Mouse (Mus musculus) CH12.LX (cell line): ENCODE results near the gene Alyref. TPM values are rescaled to one million over a fixed set of nuclear protein-coding genes. Genes with fewer than 3 reads are reported as not detected.

ENCODE experiments used
- DNase-seq: peaks from one replicate; pipeline ENCODE4 v3.0.0-alpha.2; 2013; ENCODE audit errors: extremely low read depth
- H3K27ac ChIP-seq: 2 replicates; pipeline ENCODE4 v1.5.1; 2012; ENCODE audit warnings: low read depth, mild to moderate bottlenecking, control low read depth, moderate library complexity; ENCODE audit not compliant: insufficient read depth
- H3K27me3 ChIP-seq: replicated peaks from 2 replicates; pipeline ENCODE3; 2012; ENCODE audit warnings: inconsistent platforms
- H3K36me3 ChIP-seq, 2 experiments: replicated peaks in 1 of 2; 2 replicates each; pipeline versions ENCODE3 to v1.6.1; 2012; ENCODE audit warnings: inconsistent platforms in 1 of 2, low read length in 1 of 2, mild to moderate bottlenecking in 1 of 2, mixed read lengths in 1 of 2, moderate library complexity in 1 of 2; ENCODE audit not compliant: control insufficient read depth in 1 of 2, insufficient read depth in 1 of 2
- H3K4me1 ChIP-seq, 2 experiments: 2 replicates each; pipeline ENCODE4 v1.6.1; 2012; ENCODE audit warnings: inconsistent platforms in 1 of 2, moderate library complexity in 1 of 2; ENCODE audit not compliant: insufficient read depth in 2 of 2, control insufficient read depth in 1 of 2
- H3K4me2 ChIP-seq: 2 replicates; pipeline ENCODE4 v1.6.1; 2012; ENCODE audit warnings: low read depth, mild to moderate bottlenecking, control low read depth; ENCODE audit not compliant: poor library complexity, insufficient read depth, severe bottlenecking
- H3K4me3 ChIP-seq, 3 experiments: fragments of 150-350 bp in 1 of 3; sonication (generic) in 1 of 3; replicated peaks in 1 of 3; 2 replicates each; pipeline versions ENCODE3 to v1.5.1; 2011 to 2012; ENCODE audit warnings: low read depth in 2 of 3, low read length in 2 of 3, mild to moderate bottlenecking in 2 of 3, moderate library complexity in 2 of 3, control low read depth in 1 of 3, improper control_type of control experiment in 1 of 3, inconsistent platforms in 1 of 3, mixed read lengths in 1 of 3; ENCODE audit not compliant: poor library complexity in 1 of 3
- H3K79me2 ChIP-seq: replicated peaks from 2 replicates; pipeline ENCODE4 v1.6.1; 2012; ENCODE audit warnings: mild to moderate bottlenecking, moderate library complexity; ENCODE audit not compliant: control insufficient read depth, poor library complexity, insufficient read depth, severe bottlenecking; ENCODE audit errors: extremely low read depth
- H3K9ac ChIP-seq: 2 replicates; pipeline ENCODE4 v1.6.1; 2012; ENCODE audit warnings: low read depth, mild to moderate bottlenecking, control low read depth, moderate library complexity; ENCODE audit not compliant: insufficient read depth
- H3K9me3 ChIP-seq: replicated peaks from 2 replicates; pipeline ENCODE3; 2012; ENCODE audit warnings: low read length, inconsistent platforms, mixed read lengths
- BHLHE40 ChIP-seq: IDR thresholded peaks from 2 replicates; pipeline ENCODE4 v1.6.1; 2011; ENCODE audit warnings: mild to moderate bottlenecking, low read depth, low read length, improper control_type of control experiment
- CHD2 ChIP-seq: IDR thresholded peaks from 2 replicates; pipeline ENCODE4 v1.6.1; 2011; ENCODE audit warnings: low read length, improper control_type of control experiment
- E2F4 ChIP-seq: IDR thresholded peaks from 2 replicates; pipeline ENCODE4 v1.6.1; 2011; ENCODE audit warnings: low read depth, low read length, improper control_type of control experiment; ENCODE audit not compliant: insufficient replicate concordance
- GABPA ChIP-seq: IDR thresholded peaks from 2 replicates; pipeline ENCODE4 v1.6.1; 2012; ENCODE audit warnings: low read depth, low read length, improper control_type of control experiment, inconsistent platforms; ENCODE audit not compliant: insufficient replicate concordance
- HCFC1 ChIP-seq: IDR thresholded peaks from 2 replicates; pipeline ENCODE4 v1.6.1; 2012; ENCODE audit warnings: low read depth, mild to moderate bottlenecking, inconsistent platforms, low read length, improper control_type of control experiment
- IRF4 ChIP-seq: IDR thresholded peaks from 2 replicates; pipeline ENCODE4 v1.6.1; 2014; ENCODE audit warnings: low read depth, mild to moderate bottlenecking, inconsistent platforms, low read length, improper control_type of control experiment
- KAT2A ChIP-seq: IDR thresholded peaks from 2 replicates; pipeline ENCODE4 v1.6.1; 2012; ENCODE audit warnings: low read length, improper control_type of control experiment, inconsistent platforms; ENCODE audit not compliant: insufficient replicate concordance
- MAZ ChIP-seq: IDR thresholded peaks from 2 replicates; pipeline ENCODE4 v1.6.1; 2012; ENCODE audit warnings: low read depth, mild to moderate bottlenecking, inconsistent platforms, low read length, improper control_type of control experiment, moderate library complexity
- MEF2A ChIP-seq: IDR thresholded peaks from 2 replicates; pipeline ENCODE4 v1.6.1; 2014; ENCODE audit warnings: low read depth, mild to moderate bottlenecking, inconsistent platforms, low read length, improper control_type of control experiment, borderline replicate concordance
- NELFE ChIP-seq: IDR thresholded peaks from 2 replicates; pipeline ENCODE4 v1.6.1; 2011; ENCODE audit warnings: low read depth, low read length, improper control_type of control experiment
- PAX5 ChIP-seq: IDR thresholded peaks from 2 replicates; pipeline ENCODE4 v1.6.1; 2012; ENCODE audit warnings: low read length, inconsistent platforms, mixed read lengths
- POLR2A ChIP-seq: IDR thresholded peaks from 2 replicates; pipeline ENCODE4 v1.6.1; 2011; ENCODE audit warnings: low read depth, mild to moderate bottlenecking, improper control_type of control experiment, low read length
- TBP ChIP-seq: conservative IDR thresholded peaks from 2 replicates; pipeline ENCODE4 v1.6.1; 2011; ENCODE audit warnings: low read depth, low read length, improper control_type of control experiment
- TCF12 ChIP-seq: IDR thresholded peaks from 2 replicates; pipeline ENCODE4 v1.6.1; 2014; ENCODE audit warnings: low read depth, mild to moderate bottlenecking, inconsistent platforms, low read length, improper control_type of control experiment
- USF2 ChIP-seq: conservative IDR thresholded peaks from 2 replicates; pipeline ENCODE4 v1.6.1; 2011; ENCODE audit warnings: low read depth, low read length, improper control_type of control experiment
- ZC3H11A ChIP-seq: IDR thresholded peaks from 2 replicates; pipeline ENCODE4 v1.6.1; 2012; ENCODE audit warnings: low read depth, mild to moderate bottlenecking, inconsistent platforms, low read length, improper control_type of control experiment
- ZMIZ1 ChIP-seq: IDR thresholded peaks from 2 replicates; pipeline ENCODE4 v1.6.1; 2012; ENCODE audit warnings: low read depth, mild to moderate bottlenecking, inconsistent platforms, low read length, improper control_type of control experiment
- dilution Hi-C: fragments of 300-500 bp; cut with MboI; formaldehyde crosslinking; loops from 2 replicates; pipeline ENCODE4 v1.14.3; 2020; ENCODE audit warnings: low sequenced_read_pairs; ENCODE audit not compliant: extremely low pct_unique_long_range_greater_than_20kb, extremely low pct_ligation_motif_present
- in situ Hi-C: fragments of 300-500 bp; cut with MboI; formaldehyde crosslinking; loops from 3 replicates; pipeline ENCODE4 v1.14.3; 2019; ENCODE audit warnings: low sequenced_read_pairs, low pct_ligation_motif_present, low pct_unique_long_range_greater_than_20kb, mixed read lengths
- polyA plus RNA-seq: library from polyadenylated mRNA; unstranded; fragments of >175 nt; gene quantifications from 2 replicates; pipeline ENCODE4 v1.2.1, GENCODE M21; 2012; ENCODE audit warnings: low read depth; ENCODE audit not compliant: insufficient read length
- total RNA-seq, 2 experiments: library from RNA; depleted of rRNA; stranded (reverse); fragments of 300-350 nt in 1 of 2; fragments of >200 nt in 1 of 2; gene quantifications; 2 replicates each; pipeline ENCODE4 v1.2.3; 2012 to 2014

The Alyref gene
- total and polyA plus RNA-seq, 3 experiments: 358 to 582 (median 451) TPM

- Histone ChIP-seq H3K4me2 (no peak overlapping the region), H3K4me1 (peaks cover 0 to 2% of the 10 kb centered on the region in 2 experiments; a peak in 1 of 4 replicates), H3K9ac (no peak overlapping the region), H3K79me2 (peaks cover 15% of the 10 kb centered on the region), H3K9me3 (peaks cover 4% of the 10 kb centered on the region), H3K36me3 (peaks cover 67 to 91% of the 10 kb centered on the region in 2 experiments), H3K27ac (no peak overlapping the region), H3K4me3 (no peak overlapping the region), H3K27me3 (no peaks in the 10 kb centered on the region)
- dilution Hi-C loops (no loop called here), in situ Hi-C loops (no loop called here)
- no peak for TF ChIP-seq ZMIZ1
- no peak for TF ChIP-seq CHD2
- TF ChIP-seq E2F4: no peak
- TF ChIP-seq MAZ: no peak
- no peak for DNase-seq
Observed at GRCm38 (mm10) chr11:120588531-120588930, 9.6 kb downstream of the Alyref start.

GRCm38 (mm10) chr11:120583937-120584336 is 14.2 kb downstream of the Alyref start:
- no peak overlapping the region for H3K4me2 ChIP-seq
- dilution Hi-C loops (no loop called here), in situ Hi-C loops (no loop called here)
- H3K79me2 ChIP-seq: peaks cover 24% of the 10 kb centered on the region
- no peaks in the 10 kb centered on the region for H3K27me3 ChIP-seq
- TF ChIP-seq BHLHE40 (no peak), POLR2A (no peak), GABPA (no peak), HCFC1 (no peak), USF2 (no peak), NELFE (no peak), IRF4 (no peak), KAT2A (no peak), TBP (no peak), PAX5 (no peak), MEF2A (no peak), TCF12 (no peak), MAZ (no peak), ZC3H11A (no peak)
- H3K27ac ChIP-seq: no peak overlapping the region
- H3K9me3 ChIP-seq: peaks cover 4% of the 10 kb centered on the region
- H3K36me3 ChIP-seq: peaks cover 47 to 63% of the 10 kb centered on the region in 2 experiments
- H3K9ac ChIP-seq: no peak overlapping the region
- peaks cover 5 to 25% of the 10 kb centered on the region in 2 experiments for H3K4me1 ChIP-seq
- no peak overlapping the region for H3K4me3 ChIP-seq
- no peak for DNase-seq
